Comparison of ENCODE assay signal across 8 mouse cellular contexts in genomic region chr12:79362219-79362618, GRCm38 (mm10).
DNase-seq lines count a peak whose midpoint lies in the region; ATAC-seq lines count a peak whose summit lies in the region.

No protein-coding gene starts in this region.

- no peaks in the 10 kb centered on the region for H3K4me1 ChIP-seq in neural tube, embryonic 15.5 days
- H3K4me1 ChIP-seq in heart, embryonic 12.5 days (replicated peaks) = 0 out of 2 replicates have a peak, but pooled peaks cover 3% of the 10 kb centered on the region

- no peaks in the 10 kb centered on the region for H3K27me3 ChIP-seq in neural tube, embryonic 15.5 days (replicated peaks)
- no peaks in the 10 kb centered on the region for H3K27me3 ChIP-seq in heart, embryonic 12.5 days (replicated peaks)

- H3K9me3 ChIP-seq in neural tube, embryonic 15.5 days (replicated peaks) = no peaks in the 10 kb centered on the region
- H3K9me3 ChIP-seq in heart, embryonic 12.5 days (replicated peaks) = peaks cover 3% of the 10 kb centered on the region

- H3K4me3 ChIP-seq in neural tube, embryonic 15.5 days (replicated peaks) = no peak overlapping the region
- no peak overlapping the region for H3K4me3 ChIP-seq in heart, embryonic 12.5 days

- whole genome bisulfite sequencing in neural tube, embryonic 15.5 days = 76% methylated on average over 1 of the region's 1 CpGs
- WGBS in heart, embryonic 12.5 days = 65% methylated on average over 1 of the region's 1 CpGs

- H3K9ac ChIP-seq in neural tube, embryonic 15.5 days (replicated peaks) = no peak overlapping the region
- no peak overlapping the region for H3K9ac ChIP-seq in heart, embryonic 12.5 days

- peak; percentile 23 to 60 for DNase-seq in cerebellum, postnatal 14 days
- DNase-seq in cerebellum, adult 9-10 months = no peak
- DNase-seq in neural tube, embryonic 10.5 days (ENCODE audit: extremely low spot score, low spot score) = peak; percentile 46
- peak; percentile 16 to 46 for DNase-seq in spleen, postnatal 14 days (ENCODE audit: low spot score in 2 of 2)
- no peak for DNase-seq in left cerebral cortex, adult 11 months (ENCODE audit: low spot score)

- ATAC-seq in neural tube, embryonic 15.5 days (ENCODE audit: low FRiP score) = no peak
- ATAC-seq in granulocyte monocyte progenitor cell, adult 5-6 weeks (replicated peaks; ENCODE audit: poor library complexity, severe bottlenecking) = peak; percentile 53
- no peak for ATAC-seq in heart, embryonic 12.5 days (ENCODE audit: insufficient number of reproducible peaks, low FRiP score)

- no peak overlapping the region for H3K4me2 ChIP-seq in neural tube, embryonic 15.5 days
- no peak overlapping the region for H3K4me2 ChIP-seq in heart, embryonic 12.5 days

- H3K36me3 ChIP-seq in neural tube, embryonic 15.5 days = no peaks in the 10 kb centered on the region
- no peaks in the 10 kb centered on the region for H3K36me3 ChIP-seq in heart, embryonic 12.5 days

- no peak overlapping the region for H3K27ac ChIP-seq in neural tube, embryonic 15.5 days (replicated peaks)
- no peak overlapping the region for H3K27ac ChIP-seq in heart, embryonic 12.5 days (ENCODE audit: poor library complexity, severe bottlenecking)

Comparison
In these comparisons a context has a peak if more than half of its experiments do, and no peak if none do; other contexts are left out.
1. DNase-seq: peak in cerebellum, postnatal 14 days (2 of 2), neural tube, embryonic 10.5 days (single experiment) and spleen, postnatal 14 days (2 of 2); none in cerebellum, adult 9-10 months (single experiment) and left cerebral cortex, adult 11 months (single experiment).